Mouse (Mus musculus) heart, postnatal 36 days (tissue): ENCODE data around the gene Espnl. TPM values are rescaled to one million over a fixed set of nuclear protein-coding genes. Genes with fewer than 3 reads are reported as not detected.
A peak's percentile ranks its signal among the peaks of the same experiment; 100 is the strongest.

Source experiments
- DNase-seq, 2 experiments: peaks; one replicate each; pipeline ENCODE4 v3.0.0; 2021 to 2022
- intact Hi-C: fragments of 180-260 bp; cut with DNase I; formaldehyde crosslinking; loops from one replicate; pipeline ENCODE4 v1.15.1; 2025
- total RNA-seq, 2 experiments: library from RNA; stranded (reverse); gene quantifications; 2 replicates each; pipeline ENCODE4 v1.2.3; 2021

The Espnl gene
- total RNA-seq, 2 experiments from 2014 or later: 0.05 TPM; not detected in 1

DNA sequence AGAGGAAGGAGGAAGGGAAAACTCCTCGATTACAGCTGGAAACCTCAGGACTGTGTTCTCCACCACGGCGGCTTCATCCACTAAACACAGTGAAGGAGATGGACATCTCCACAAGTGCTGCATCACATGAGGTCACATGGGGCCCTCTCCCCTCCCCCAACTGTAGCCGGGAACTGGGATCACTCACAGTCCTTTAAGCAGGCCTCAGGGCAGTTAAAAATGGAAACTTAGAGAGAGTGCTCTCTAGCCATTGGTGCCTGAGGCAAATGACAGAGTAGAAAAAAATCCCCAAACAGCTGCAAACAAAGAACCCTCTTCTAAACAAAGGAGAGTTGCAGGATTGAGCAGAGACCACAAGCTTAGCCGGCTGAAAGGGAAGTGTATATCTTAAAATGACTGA is 8.6 kb upstream of the Espnl start:
- peak; percentile 14 to 17 for DNase-seq
- intact Hi-C loops: loop anchor here (5.0 kb wide), 1 partner anchor 911 kb away; no protein-coding TSS in a partner anchor

DNA sequence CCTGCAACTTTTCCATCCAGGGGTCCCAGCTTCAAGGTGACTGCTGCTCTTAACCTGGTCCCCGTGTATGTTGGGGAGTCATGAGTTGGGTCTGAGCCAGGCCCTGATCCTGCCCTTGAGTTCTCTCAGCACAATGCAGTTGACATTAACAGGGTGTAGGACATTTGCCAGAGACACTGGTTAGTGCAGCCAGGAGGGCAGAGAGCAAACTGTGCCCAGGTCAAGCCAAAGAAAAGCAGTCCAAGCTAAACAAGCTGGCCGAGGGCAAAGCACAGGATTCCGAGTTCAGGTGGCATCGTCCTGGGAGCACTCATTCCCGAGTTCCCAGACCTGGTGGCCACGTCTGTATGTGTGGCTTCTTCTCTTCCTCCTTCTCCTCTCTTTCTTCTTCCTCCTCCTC is 4.2 kb upstream of the Espnl start:
- intact Hi-C loops: no loop called here
- DNase-seq: no peak

DNA sequence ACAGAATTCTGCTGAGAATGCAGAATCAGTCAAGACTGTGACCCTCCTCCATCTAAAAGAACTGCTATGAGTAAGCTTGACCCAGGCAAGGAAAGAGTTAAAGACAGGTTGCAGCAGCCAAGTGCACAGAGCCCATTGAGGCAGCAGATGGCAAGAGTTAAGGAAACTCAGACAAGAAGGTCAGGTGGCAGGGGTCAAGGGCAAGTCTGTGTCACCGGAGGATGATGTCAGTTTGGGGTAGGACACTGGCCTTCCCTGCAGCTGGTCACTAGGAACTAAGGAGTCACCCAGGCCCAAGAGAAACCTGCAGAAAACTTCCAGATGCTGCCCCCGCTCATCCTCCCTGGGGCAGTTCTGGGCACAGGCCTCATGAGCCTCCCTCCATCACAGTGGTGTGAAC is 2.8 kb downstream of the Espnl start:
- no peak for DNase-seq
- intact Hi-C loops: no loop called here

DNA sequence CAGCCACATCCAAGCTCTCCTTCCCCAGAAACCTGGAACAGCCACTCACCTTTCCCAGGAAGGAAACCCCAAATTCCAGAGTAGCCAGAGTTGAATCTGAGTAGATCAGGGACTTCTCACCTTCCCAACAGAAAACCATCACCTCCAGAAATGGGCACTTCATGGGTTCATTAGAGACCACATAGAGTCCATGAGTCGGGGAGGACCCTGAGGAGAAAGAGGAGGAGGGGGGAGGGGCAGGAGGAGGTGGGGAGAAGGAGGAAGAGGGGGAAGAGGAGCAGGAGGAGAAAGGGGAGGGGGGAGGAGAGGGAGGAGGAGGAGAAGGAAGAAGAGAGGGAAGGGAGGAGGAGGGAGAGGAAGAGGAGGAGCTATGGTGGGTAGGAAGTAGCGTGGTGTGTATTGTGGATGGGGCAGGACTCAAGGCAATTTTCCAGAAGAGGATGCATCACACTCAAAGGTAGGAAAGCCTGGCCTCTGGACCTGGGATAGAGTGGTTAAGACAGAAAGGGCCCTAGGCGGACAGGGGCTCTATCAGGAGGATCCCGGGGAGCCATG is 3.7 kb downstream of the Espnl start:
- DNase-seq: no peak
- intact Hi-C loops: no loop called here

DNA sequence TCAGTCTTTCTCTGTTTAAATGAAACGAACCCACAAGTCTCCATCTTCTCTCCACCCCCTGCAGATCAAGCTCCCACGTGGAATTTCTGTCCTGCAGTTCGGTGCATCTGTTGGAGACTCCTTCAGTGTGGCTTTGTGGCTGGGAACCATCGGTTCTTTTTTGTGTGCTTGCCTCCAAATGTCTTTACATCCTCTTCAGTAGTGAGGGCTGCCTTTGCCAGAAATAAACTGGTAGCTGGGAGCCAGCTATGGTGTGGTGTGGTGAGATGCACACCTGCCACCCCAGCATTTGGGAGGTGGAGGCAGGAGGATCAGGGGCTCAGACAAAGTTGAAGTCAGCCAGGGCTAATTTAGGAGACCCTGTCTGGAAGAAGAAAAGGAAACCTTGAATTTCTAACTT is 10.2 kb downstream of the Espnl start:
- intact Hi-C loops: no loop called here
- DNase-seq: no peak

DNA sequence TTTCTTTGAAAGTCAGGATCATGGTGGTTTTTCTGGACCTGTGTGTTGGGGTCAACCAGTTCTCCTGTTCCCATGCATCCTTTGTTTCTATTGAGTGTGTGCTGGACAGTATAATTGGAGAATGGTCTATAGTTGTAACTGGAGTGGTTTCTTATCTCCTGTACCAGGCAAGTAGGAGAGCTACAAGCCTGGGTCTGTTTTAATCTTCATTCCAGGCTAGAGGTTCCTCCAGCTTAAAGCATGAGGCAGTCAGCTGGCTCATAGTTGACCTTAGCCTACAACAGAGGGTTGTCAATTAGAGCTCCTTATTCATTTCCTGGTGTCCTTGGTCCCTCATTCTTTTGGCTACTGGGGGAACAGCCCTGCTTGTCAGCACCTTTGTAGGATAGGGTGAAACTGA is 11.7 kb downstream of the Espnl start:
- intact Hi-C loops: no loop called here
- DNase-seq: no peak

DNA sequence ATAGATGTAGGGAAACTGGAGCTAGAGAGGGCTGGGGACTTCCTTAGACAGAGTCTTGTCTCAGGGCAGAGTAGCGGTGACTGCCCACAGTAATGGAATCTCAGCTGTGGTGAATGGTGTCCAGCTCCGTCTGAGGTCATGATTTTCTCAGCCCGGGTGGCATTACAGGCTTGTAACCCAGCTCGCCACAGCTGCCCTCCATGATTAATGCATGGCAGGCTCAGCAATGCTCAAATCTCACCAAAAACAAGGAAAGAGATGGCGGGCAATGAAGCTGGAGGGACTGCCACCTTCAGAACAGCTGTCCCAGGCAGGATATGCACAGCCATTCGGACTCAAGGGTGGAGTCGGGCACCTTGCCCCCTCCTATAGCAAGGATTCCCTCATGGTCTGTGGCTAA is 15.5 kb downstream of the Espnl start:
- no peak for DNase-seq
- intact Hi-C loops: no loop called here

DNA sequence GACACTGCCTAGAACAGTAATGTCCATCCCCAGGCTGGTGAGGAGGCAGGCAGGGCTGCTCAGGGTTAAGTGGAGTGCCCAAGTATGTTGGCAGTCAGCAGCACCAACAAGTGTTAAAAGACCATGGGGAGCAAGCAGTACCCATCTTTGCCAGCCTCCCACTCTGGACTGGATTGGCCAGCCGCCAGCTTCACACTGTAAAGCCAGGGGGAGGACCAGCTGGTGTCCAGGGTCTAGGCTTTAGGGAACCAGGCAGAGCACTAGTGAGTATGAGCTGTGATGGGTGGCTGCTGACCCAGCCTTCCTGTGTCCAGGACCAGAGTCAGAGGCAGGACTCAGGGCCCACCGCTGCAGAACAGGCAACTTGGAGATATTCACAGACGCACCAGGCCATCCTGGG is 22.1 kb downstream of the Espnl start:
- intact Hi-C loops: no loop called here
- no peak for DNase-seq

DNA sequence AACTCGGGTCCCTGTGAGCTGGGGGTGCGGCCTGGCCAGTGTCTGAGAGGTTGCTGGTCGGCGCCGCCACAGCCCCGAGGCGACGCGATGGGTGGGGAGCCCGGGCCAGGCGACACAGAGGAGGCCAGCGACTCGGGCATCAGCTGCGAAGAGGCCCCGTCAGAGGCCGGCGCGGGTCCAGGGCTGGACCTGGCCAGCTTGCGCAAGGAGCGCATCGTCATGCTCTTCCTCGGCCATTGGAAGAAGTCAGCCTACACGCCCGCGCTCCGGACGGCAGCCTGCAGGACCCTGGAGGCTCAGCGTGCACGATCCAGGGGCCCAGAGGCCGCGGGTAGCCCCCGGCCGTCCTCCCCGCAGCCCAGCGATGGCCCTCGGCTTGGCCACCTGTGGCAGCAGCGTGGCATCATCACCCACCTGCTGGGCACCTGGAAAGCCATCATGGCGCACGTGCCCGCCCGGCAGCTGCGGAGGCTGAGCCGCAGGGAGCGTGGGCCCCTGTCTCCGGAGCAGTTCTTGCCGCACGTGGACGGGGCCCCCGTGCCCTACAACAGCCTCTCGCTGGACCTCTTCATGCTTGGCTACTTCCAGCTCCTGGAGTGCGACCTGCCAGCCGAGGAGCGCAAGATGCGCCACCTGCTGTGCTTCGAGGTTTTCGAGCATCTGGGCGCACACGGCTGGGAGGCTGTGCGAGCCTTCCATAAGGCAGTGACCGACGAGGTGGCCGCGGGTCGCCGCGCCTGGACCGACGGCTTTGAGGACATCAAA is 23.2 kb downstream of the Espnl start:
- DNase-seq: peak in 1 of 2 experiments; percentile 13
- intact Hi-C loops: no loop called here

DNA sequence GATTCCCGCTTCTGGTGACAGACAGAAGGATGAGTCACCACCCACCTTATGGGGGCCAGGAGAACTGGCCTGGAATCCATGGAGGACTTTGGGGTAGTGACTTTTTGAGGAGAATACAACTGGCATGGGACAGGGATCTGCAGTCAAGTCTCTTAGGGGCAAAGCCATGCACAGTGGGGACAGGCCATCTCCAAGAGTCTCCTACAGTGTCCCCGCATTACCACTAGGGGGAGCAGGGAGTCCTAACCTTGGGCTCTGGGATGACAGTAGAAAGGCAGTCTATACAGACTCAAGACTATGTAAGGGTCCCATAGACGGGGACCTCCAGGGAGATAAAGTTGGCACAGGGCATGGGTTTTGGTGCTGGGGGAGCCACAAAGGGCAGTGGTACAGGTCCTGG is 25.0 kb downstream of the Espnl start:
- intact Hi-C loops: loop anchor here (1.0 kb wide), 2 partner anchors 33 to 136 kb away; no protein-coding TSS in a partner anchor
- peak; percentile 61 to 63 for DNase-seq

DNA sequence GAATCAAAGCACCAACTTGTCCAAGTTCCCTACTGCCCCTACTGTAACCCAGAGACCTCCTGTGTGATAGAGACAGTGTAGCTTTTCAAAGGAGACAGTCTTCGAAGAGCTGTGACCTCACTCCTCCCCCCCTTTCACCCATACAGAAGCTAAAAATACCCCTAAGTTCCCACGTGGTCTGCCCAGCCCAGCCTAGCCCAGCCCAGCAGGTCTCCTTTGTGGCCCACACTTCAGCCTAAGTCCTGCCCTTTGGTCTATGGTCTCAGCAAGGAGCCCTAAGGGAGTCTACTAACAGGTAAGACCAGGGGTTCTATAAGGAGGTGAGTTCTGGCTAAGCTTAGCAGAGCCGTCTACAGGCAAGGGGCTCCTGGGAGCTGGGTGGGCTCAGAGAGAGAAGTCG is 29.0 kb downstream of the Espnl start, which contains the start of gene Klhl30:
Gene Klhl30, plus strand, starts transcription at position 176 of the 400 bp plus-strand sequence.
- DNase-seq: peak; percentile 19 to 31
- intact Hi-C loops: no loop called here

DNA sequence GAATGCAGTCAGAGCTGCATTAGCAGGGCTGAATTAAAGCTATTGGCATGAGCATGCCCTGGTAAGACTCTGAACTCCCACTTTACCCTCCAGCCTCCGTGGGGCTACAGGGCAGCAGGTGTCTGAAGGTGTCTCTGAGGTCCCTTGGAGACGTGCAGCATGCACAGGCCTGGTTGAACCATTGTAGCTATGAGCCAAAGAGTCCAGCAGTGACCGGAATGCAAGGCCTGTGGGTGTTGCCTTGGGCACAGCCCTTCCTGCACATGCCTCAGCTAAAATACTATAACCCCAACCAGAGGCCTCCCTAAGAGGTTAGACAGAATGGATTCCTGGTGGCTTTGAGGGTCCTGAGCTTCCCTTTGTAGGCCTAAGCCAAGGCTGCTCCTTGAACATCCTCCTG is 29.4 kb downstream of the Espnl start:
- intact Hi-C loops: no loop called here

DNA sequence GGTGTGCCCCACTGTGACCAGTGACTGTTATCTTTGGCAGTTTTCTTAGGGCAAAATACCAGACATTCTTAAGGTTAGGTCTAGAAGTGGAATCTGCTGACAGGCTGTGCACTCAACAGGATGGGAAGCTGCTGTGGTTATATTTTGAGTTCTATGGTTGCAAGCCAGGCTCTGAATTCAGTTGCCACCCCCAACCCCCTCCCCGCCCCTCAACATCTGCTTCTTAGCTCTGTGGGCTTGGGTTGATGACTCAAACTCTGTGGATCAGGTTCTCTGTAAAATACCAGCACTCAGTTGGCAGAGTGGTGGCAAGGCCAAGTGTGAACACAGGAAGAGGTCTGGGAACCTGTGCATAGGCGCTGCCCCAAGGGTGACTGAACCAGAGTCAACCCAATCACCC is 30.4 kb downstream of the Espnl start:
- intact Hi-C loops: no loop called here
- DNase-seq: no peak

More for the DNA sequence above, 29.4 kb downstream of the Espnl start:
- no peak for DNase-seq

DNA sequence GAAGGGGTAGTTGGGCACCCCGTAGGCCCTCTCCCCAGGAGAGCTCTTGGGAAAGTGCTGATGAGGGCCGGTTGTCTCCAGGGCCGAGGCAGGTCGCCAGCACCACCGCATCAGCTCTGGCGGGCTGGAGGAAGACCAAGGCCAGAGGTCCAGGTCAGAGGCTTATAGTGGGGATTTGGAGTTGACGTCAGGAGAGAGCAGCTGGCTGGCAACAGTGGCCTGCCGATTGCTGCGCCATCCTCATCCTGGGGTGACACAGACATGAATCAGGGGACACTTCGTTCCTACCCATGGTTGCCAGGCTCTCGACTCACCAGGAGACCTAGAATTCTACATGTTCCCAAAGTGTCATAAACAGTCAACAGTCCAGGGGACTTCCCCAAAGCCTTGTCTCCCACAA is 34.2 kb downstream of the Espnl start:
- intact Hi-C loops: no loop called here
- DNase-seq: no peak

DNA sequence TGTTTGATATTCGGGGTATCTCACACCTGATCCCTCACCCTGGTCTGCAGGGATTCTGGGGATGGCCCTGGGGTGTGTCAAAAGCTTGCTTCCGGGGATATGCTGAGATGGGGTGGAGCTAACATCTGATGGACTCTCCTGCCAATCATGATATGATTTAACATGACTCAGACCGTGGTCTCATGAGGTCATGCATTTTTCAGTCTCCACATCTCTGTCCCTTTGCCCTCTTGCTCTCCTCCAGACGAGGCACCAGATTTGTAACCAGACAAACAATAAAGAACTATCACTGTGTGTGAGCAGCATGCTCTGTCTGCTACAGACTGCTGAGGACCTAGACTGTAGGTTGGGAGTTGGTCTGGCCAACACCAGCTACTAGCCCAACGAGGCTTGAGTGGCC is 40.2 kb downstream of the Espnl start:
- DNase-seq: no peak
- intact Hi-C loops: no loop called here

DNA sequence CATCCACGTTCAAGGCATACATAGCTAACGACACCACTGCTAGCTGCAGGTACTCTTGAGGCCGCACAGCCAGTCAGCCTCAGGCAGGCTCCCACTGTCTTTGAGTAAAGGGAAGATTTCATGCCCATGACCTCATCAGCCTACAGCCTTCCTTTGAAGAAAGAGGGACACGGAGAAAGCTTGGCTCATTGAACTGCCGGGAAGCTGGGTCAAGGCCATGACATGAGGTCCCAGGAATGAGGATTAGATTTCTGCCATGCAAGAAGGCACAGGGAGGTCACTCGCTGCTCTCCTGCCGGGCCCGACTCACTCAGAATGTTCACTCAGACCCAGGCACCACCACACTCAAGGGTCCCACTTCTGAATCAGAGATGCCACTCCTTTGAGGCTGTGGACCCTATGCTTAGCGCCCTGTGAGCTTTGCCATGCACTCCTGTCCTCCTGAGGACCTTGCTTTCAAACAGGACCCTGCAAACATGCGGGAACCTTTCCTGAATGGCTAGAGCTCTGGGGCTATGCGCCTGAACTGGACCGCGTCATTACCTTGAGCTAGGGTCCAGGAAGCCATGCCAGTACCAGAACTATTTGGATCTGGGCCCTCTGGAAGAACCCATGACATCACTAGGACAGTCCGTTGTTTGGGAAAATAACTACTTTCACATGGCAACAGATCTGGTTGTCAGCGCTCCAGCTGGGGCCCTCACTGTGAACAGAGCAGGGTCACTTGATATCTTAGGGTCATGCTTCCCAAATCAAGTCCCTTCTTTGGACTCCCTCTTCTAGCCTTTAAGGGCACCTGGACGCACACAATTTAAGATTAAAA is 43.2 kb downstream of the Espnl start:
- DNase-seq: no peak
- intact Hi-C loops: loop anchor here (5.0 kb wide), 1 partner anchor 117 kb away; no protein-coding TSS in a partner anchor

DNA sequence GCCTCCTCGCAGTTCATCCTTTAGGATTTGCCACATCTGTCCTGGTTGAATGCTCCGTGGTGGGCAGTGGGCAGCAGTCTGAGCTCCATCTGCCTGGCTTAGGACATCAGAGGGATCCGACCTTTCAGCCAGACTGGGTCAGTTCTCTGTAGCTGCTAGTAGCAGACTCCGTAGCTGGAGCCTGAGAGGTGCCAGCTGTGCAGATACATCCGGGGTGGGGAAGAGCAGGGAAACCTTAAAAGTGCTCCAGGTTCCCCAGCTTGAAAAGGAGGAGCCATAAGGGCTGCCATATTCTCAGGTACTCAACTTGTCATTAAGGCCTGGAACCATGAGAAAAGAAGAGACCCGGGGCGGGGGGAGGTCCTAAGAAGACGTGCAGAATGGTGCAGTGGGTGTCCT is 43.9 kb downstream of the Espnl start:
- DNase-seq: no peak
- intact Hi-C loops: loop anchor here (5.0 kb wide), 1 partner anchor 116 kb away; no protein-coding TSS in a partner anchor

DNA sequence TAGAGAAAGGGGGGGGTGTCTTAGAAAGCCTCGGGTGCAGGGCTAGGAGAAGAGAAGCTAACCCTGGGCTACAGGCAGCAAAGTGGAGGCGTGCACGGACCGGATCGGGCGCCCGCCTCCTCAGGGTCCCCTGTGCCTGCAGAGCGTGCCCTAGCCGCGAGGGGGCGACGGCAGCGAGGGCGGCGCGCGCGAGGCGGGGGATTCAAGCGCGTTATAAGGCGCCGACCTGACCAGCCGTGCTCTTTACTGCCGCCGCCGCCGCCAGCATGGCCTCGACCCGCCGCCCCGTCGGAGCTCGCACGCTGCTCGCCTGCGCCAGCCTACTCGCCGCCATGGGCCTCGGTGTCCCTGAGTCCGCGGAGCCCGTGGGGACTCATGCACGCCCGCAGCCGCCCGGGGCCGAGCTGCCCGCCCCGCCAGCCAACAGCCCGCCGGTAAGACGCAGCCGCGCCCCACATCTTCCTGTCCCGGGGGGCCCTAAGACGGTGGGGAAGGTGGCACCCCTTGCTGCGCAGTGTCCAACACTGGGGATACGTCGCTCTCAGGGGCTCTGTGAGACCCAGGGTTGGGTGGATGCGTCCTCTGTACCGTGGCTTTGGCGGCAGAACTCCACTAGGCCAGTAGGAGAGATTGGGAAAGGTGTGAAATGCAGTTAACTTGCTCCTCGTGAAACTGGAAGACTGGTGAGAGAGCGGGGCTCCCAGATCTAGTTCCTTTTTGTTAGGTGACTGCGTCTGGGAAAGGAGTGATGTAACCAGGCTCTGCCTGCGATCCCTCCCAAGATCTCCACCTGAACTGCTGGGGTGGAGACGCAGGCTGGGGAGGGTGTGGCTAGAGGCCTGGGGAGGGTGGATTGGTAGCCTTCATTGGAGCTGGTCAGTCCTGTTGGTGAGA is 44.6 kb downstream of the Espnl start, which contains the start of gene Erfe:
Gene Erfe, plus strand, starts transcription at position 216 of the 894 bp plus-strand sequence.
- DNase-seq: peak; percentile 74 to 77
- intact Hi-C loops: loop anchor here (5.0 kb wide), 1 partner anchor 116 kb away; no protein-coding TSS in a partner anchor

DNA sequence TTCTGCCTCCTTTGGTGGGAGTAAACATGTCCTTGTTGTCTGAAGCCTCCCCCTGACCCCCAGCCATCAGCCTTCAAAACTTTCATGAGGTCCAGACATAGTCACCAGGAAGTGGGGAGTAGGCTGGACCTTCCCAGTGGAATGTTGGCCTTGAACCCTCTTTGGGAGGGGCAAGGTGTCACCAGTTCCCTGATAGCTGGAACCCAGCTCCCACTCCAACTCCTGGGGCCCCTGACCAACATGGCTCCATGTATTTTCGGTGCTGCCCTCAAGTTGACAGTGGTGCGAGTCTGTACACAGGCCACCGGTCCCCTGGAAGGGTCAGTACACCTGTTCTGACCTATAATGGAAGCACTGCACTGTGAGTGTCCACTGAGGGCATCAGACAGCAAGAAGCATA is 45.4 kb downstream of the Espnl start:
- intact Hi-C loops: loop anchor here (5.0 kb wide), 1 partner anchor 115 kb away; no protein-coding TSS in a partner anchor
- no peak for DNase-seq

DNA sequence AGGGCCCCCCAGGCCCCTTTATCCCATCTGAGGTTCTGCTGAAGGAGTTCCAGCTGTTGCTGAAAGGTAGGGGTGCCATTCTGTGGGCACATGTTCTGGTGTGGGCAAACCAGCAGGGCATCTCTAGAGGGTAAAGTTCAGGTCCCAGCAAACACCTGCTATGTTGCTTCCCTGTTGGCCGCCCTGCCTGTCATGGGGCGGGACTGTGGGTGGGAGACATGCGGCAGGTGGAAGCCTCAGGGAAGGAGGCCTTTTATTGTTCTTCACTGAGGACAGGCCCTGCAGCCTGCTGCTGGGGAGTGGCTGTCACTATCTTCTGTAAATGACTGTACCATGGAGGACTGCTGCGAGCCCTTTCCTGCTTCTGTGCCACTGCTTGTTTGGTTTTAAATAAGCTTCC is 47.5 kb downstream of the Espnl start:
- intact Hi-C loops: loop anchor here (5.0 kb wide), 1 partner anchor 113 kb away; no protein-coding TSS in a partner anchor
- DNase-seq: no peak
